Mouse (Mus musculus) myocyte (in vitro differentiated cells): ENCODE measurements around the gene Cox8b.

Experiments
- MAX ChIP-seq: IDR thresholded peaks from one replicate; pipeline ENCODE4 v1.6.1; 2011; ENCODE audit warnings: low read depth, mild to moderate bottlenecking, control low read depth
- MYOD1 ChIP-seq, 3 experiments: IDR thresholded peaks; one replicate each; pipeline ENCODE4 v1.6.1; 2011; ENCODE audit warnings: control low read depth in 2 of 3, low read depth in 2 of 3, mild to moderate bottlenecking in 2 of 3, moderate library complexity in 1 of 3; ENCODE audit not compliant: insufficient read length in 2 of 3, control insufficient read depth in 1 of 3
- POLR2A ChIP-seq: IDR thresholded peaks from one replicate; pipeline ENCODE4 v1.6.1; 2011; ENCODE audit warnings: low read depth, mild to moderate bottlenecking, control low read depth, moderate library complexity; ENCODE audit not compliant: insufficient read length

DNA sequence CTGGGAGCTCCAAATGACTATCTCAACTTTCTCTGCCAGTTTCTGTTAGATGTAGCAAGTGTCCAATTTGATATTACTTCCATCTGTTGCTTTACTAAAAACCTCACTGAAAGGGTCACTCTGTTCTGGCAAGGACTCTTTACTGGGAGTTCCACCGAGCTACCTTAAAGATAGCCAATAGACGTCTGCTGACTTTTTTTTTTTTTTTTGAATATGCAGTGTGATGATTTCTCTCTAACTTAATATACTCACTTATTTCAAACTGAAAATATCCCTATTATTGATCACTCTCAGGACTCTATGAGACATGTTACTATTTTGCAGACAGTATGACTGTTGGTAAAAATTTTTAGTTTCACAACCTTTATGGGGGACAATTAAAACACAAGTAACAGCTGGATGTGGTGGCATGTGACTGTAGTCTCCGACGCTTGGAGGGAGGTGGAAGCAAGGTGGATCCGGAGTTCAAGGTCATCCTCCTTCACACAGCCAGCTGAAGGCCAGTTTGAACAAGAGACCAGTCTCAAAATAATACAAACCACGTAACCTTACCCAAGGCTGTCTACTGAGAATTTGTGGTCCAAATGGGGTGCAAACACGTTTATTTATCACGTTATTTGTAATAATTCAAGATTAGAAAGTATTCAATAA is 19.3 kb downstream of the Cox8b start:
- no peak for TF ChIP-seq POLR2A
- no peak for TF ChIP-seq MYOD1 (IDR thresholded peaks at IDR 0.05; ENCODE audit: control insufficient read depth in 1 of 3, insufficient read length in 2 of 3, low read depth in 2 of 3)
- TF ChIP-seq MAX = no peak
